Mouse (Mus musculus) heart, postnatal 10 days (tissue): ENCODE measurements at regions not wholly inside any gene's neighbourhood (a gene's known extent, or its start where the extent isn't known, plus 50 kb on each side); places are given as distances from the start of the nearest gene placed in this dataset.
A peak's percentile ranks its signal among the peaks of the same experiment; 100 is the strongest.

ENCODE experiments used
- DNase-seq, 2 experiments: peaks; one replicate each; pipeline ENCODE4 v3.0.0; 2021
- intact Hi-C: fragments of 180-260 bp; cut with DNase I; formaldehyde crosslinking; loops from one replicate; pipeline ENCODE4 v1.15.1; 2025

DNA sequence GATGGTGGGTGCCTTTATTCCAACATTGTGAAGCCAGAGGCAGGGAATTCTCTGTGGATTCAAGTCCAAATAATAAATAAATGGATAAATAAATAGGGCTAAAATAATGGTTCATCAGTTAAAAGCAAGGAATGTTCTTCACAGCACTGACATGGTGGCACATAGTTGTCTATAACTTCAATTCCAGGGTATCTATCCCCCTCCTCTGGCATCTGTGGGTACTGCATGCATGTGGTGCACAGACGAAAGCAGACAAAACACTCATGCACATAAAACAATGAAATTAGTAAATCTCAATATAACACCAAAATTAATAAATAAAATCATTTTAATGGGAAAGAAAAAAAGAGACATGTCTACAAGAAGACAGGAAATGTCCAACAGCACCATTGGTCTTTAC is 54.3 kb upstream of the Ppt1 start:
- peak in 1 of 2 experiments; percentile 2 for DNase-seq
- intact Hi-C loops: no loop called here
